Mouse (Mus musculus): ENCODE measurements around the gene Prdm11. TPM values are rescaled to one million over a fixed set of nuclear protein-coding genes. Genes with fewer than 3 reads are reported as not detected.

Gene Prdm11
- total RNA-seq, 1 experiment: 3.7 TPM

GRCm38 (mm10) chr2:93071656-93072055 is 25.7 kb upstream of the Prdm11 start:
- DNase-seq (ENCODE audit: low read depth, low spot score): peak; percentile 46
- Histone ChIP-seq H3K27ac (ENCODE audit: insufficient read depth, low read depth, low read length, poor library complexity, severe bottlenecking) (no peak overlapping the region), H3K9ac (ENCODE audit: insufficient read depth, low read depth, low read length, poor library complexity, severe bottlenecking) (no peak overlapping the region), H3K4me3 (ENCODE audit: insufficient read depth in 1 of 2, low read depth in 1 of 2, low read length in 2 of 2, poor library complexity in 1 of 2, severe bottlenecking in 1 of 2) (no peak overlapping the region), H3K9me3 (ENCODE audit: control insufficient read depth, insufficient read depth, low read depth, low read length) (no peaks in the 10 kb centered on the region), H3K4me1 (ENCODE audit: control insufficient read depth in 2 of 2, insufficient read depth in 2 of 2, low read length in 2 of 2, poor library complexity in 1 of 2) (no peaks in the 10 kb centered on the region), H3K36me3 (ENCODE audit: control insufficient read depth, insufficient read depth, low read length, poor library complexity, severe bottlenecking) (no peaks in the 10 kb centered on the region)
- no peak for TF ChIP-seq ZNF384 (IDR thresholded peaks at IDR 0.05; ENCODE audit: low read depth, low read length)
- no peak for TF ChIP-seq ZC3H11A (IDR thresholded peaks at IDR 0.05; ENCODE audit: borderline replicate concordance, low read depth, low read length)
- TF ChIP-seq MAFK (IDR thresholded peaks at IDR 0.05; ENCODE audit: insufficient read depth, low read depth, low read length): no peak
- TF ChIP-seq CHD2 (IDR thresholded peaks at IDR 0.05; ENCODE audit: low read depth, low read length): no peak
- TF ChIP-seq HCFC1 (IDR thresholded peaks at IDR 0.05; ENCODE audit: borderline replicate concordance, insufficient read depth, low read length): no peak
- in situ Hi-C loops (cut with MboI; ENCODE audit: low sequenced_read_pairs in 2 of 2, unreplicated experiment in 2 of 2): loop anchor here in 1 of 2 experiments (25.0 kb wide), 1 partner anchor 159 kb away; the partner anchor contains the start of gene Syt13

- Histone ChIP-seq H3K36me3 (ENCODE audit: control insufficient read depth, insufficient read depth, low read length, poor library complexity, severe bottlenecking) (no peaks in the 10 kb centered on the region), H3K9me3 (ENCODE audit: control insufficient read depth, insufficient read depth, low read depth, low read length) (no peaks in the 10 kb centered on the region), H3K27ac (ENCODE audit: insufficient read depth, low read depth, low read length, poor library complexity, severe bottlenecking) (no peak overlapping the region), H3K4me3 (ENCODE audit: insufficient read depth in 1 of 2, low read depth in 1 of 2, low read length in 2 of 2, poor library complexity in 1 of 2, severe bottlenecking in 1 of 2) (no peak overlapping the region), H3K9ac (ENCODE audit: insufficient read depth, low read depth, low read length, poor library complexity, severe bottlenecking) (no peak overlapping the region), H3K4me1 (ENCODE audit: control insufficient read depth in 2 of 2, insufficient read depth in 2 of 2, low read length in 2 of 2, poor library complexity in 1 of 2) (no peaks in the 10 kb centered on the region)
- TF ChIP-seq ZC3H11A (IDR thresholded peaks at IDR 0.05; ENCODE audit: borderline replicate concordance, low read depth, low read length) (peak; percentile 55; the same call in 1 of the 2 replicates), ZNF384 (IDR thresholded peaks at IDR 0.05; ENCODE audit: low read depth, low read length) (no peak), MAFK (IDR thresholded peaks at IDR 0.05; ENCODE audit: insufficient read depth, low read depth, low read length) (no peak)
- DNase-seq (ENCODE audit: low read depth, low spot score): no peak
- in situ Hi-C loops (cut with MboI; ENCODE audit: low sequenced_read_pairs in 2 of 2, unreplicated experiment in 2 of 2): loop anchor here (5.0 to 25.0 kb wide), 2 partner anchors 128 to 157 kb away; partner anchors contain the start of gene Syt13 (in 1 of the 2)
Observed at GRCm38 (mm10) chr2:93068942-93069341, 23.0 kb upstream of the Prdm11 start.

- TF ChIP-seq HCFC1 (IDR thresholded peaks at IDR 0.05; ENCODE audit: borderline replicate concordance, insufficient read depth, low read length) (no peak), ZC3H11A (IDR thresholded peaks at IDR 0.05; ENCODE audit: borderline replicate concordance, low read depth, low read length) (peak; percentile 37; the same call in 1 of the 2 replicates)
Observed at GRCm38 (mm10) chr2:93063347-93063746, 17.4 kb upstream of the Prdm11 start.

GRCm38 (mm10) chr2:93051873-93052272 is 5.9 kb upstream of the Prdm11 start:
- Histone ChIP-seq H3K4me1 (ENCODE audit: control insufficient read depth in 2 of 2, insufficient read depth in 2 of 2, low read length in 2 of 2, poor library complexity in 1 of 2) (peaks cover 0 to 4% of the 10 kb centered on the region in 2 experiments; a peak in 1 of 4 replicates), H3K9ac (ENCODE audit: insufficient read depth, low read depth, low read length, poor library complexity, severe bottlenecking) (no peak overlapping the region), H3K9me3 (ENCODE audit: control insufficient read depth, insufficient read depth, low read depth, low read length) (no peaks in the 10 kb centered on the region), H3K27ac (ENCODE audit: insufficient read depth, low read depth, low read length, poor library complexity, severe bottlenecking) (no peak overlapping the region), H3K36me3 (ENCODE audit: control insufficient read depth, insufficient read depth, low read length, poor library complexity, severe bottlenecking) (no peaks in the 10 kb centered on the region), H3K4me3 (ENCODE audit: insufficient read depth in 1 of 2, low read depth in 1 of 2, low read length in 2 of 2, poor library complexity in 1 of 2, severe bottlenecking in 1 of 2) (no peak overlapping the region)
- in situ Hi-C loops (cut with MboI; ENCODE audit: low sequenced_read_pairs in 2 of 2, unreplicated experiment in 2 of 2): loop anchor here in 1 of 2 experiments (25.0 kb wide), 1 partner anchor 140 kb away; the partner anchor contains the start of gene Syt13
- TF ChIP-seq ZNF384 (IDR thresholded peaks at IDR 0.05; ENCODE audit: low read depth, low read length) (no peak), MAFK (IDR thresholded peaks at IDR 0.05; ENCODE audit: insufficient read depth, low read depth, low read length) (no peak), ZC3H11A (IDR thresholded peaks at IDR 0.05; ENCODE audit: borderline replicate concordance, low read depth, low read length) (no peak), HCFC1 (IDR thresholded peaks at IDR 0.05; ENCODE audit: borderline replicate concordance, insufficient read depth, low read length) (no peak), CHD2 (IDR thresholded peaks at IDR 0.05; ENCODE audit: low read depth, low read length) (no peak)
- no peak for DNase-seq (ENCODE audit: low read depth, low spot score)

More at GRCm38 (mm10) chr2:93063347-93063746, 17.4 kb upstream of the Prdm11 start:
- Histone ChIP-seq H3K9ac (ENCODE audit: insufficient read depth, low read depth, low read length, poor library complexity, severe bottlenecking) (no peak overlapping the region), H3K4me1 (ENCODE audit: control insufficient read depth in 2 of 2, insufficient read depth in 2 of 2, low read length in 2 of 2, poor library complexity in 1 of 2) (no peaks in the 10 kb centered on the region), H3K27ac (ENCODE audit: insufficient read depth, low read depth, low read length, poor library complexity, severe bottlenecking) (no peak overlapping the region), H3K4me3 (ENCODE audit: insufficient read depth in 1 of 2, low read depth in 1 of 2, low read length in 2 of 2, poor library complexity in 1 of 2, severe bottlenecking in 1 of 2) (no peak overlapping the region), H3K36me3 (ENCODE audit: control insufficient read depth, insufficient read depth, low read length, poor library complexity, severe bottlenecking) (no peaks in the 10 kb centered on the region), H3K9me3 (ENCODE audit: control insufficient read depth, insufficient read depth, low read depth, low read length) (no peaks in the 10 kb centered on the region)
- in situ Hi-C loops (cut with MboI; ENCODE audit: low sequenced_read_pairs in 2 of 2, unreplicated experiment in 2 of 2): loop anchor here (5.0 to 25.0 kb wide), 2 partner anchors 151 to 176 kb away; partner anchors contain the start of gene Syt13 (in 1 of the 2)
- DNase-seq (ENCODE audit: low read depth, low spot score): peak; percentile 50

Data from ES-E14 (cell line).